Mouse (Mus musculus) MEL (cell line): Measurements from ENCODE around the gene Pafah1b1. TPM values are rescaled to one million over a fixed set of nuclear protein-coding genes. Genes with fewer than 3 reads are reported as not detected.

ENCODE experiments used
- DNase-seq: peaks from one replicate; pipeline ENCODE4 v3.0.0; 2011; ENCODE audit warnings: low read depth, low spot score
- H3K27ac ChIP-seq: 2 replicates; pipeline ENCODE4 v1.5.1; 2012; ENCODE audit warnings: low read depth, mild to moderate bottlenecking, control low read depth, low read length, moderate library complexity; ENCODE audit not compliant: control insufficient read depth
- H3K27me3 ChIP-seq, 2 experiments: fragments of 150-350 bp in 1 of 2; sonication (generic) in 1 of 2; 2 replicates each; pipeline ENCODE4 v1.6.1; 2012; ENCODE audit warnings: low read length in 2 of 2, mild to moderate bottlenecking in 2 of 2, improper control_type of control experiment in 1 of 2, moderate library complexity in 1 of 2; ENCODE audit not compliant: insufficient read depth in 2 of 2, control insufficient read depth in 1 of 2
- H3K36me3 ChIP-seq, 2 experiments: 2 replicates each; pipeline ENCODE4 v1.6.1; 2012 to 2014; ENCODE audit warnings: low read length in 2 of 2, improper control_type of control experiment in 1 of 2, inconsistent platforms in 1 of 2, mild to moderate bottlenecking in 1 of 2; ENCODE audit not compliant: insufficient read depth in 2 of 2, control insufficient read depth in 1 of 2
- H3K4me1 ChIP-seq, 2 experiments: fragments of 150-350 bp in 1 of 2; sonication (generic) in 1 of 2; 2 replicates each; pipeline ENCODE4 v1.6.1; 2012; ENCODE audit warnings: low read length in 2 of 2, improper control_type of control experiment in 1 of 2, mild to moderate bottlenecking in 1 of 2; ENCODE audit not compliant: insufficient read depth in 2 of 2, control insufficient read depth in 1 of 2
- H3K4me3 ChIP-seq, 2 experiments: fragments of 150-350 bp in 1 of 2; sonication (generic) in 1 of 2; 2 replicates each; pipeline ENCODE4 v1.5.1; 2012; ENCODE audit warnings: low read depth in 2 of 2, low read length in 2 of 2, mild to moderate bottlenecking in 2 of 2, moderate library complexity in 2 of 2, control low read depth in 1 of 2, improper control_type of control experiment in 1 of 2; ENCODE audit not compliant: control insufficient read depth in 1 of 2, insufficient read depth in 1 of 2
- H3K79me2 ChIP-seq: 2 replicates; pipeline ENCODE4 v1.6.1; 2012; ENCODE audit warnings: mild to moderate bottlenecking, low read length, moderate library complexity; ENCODE audit not compliant: control insufficient read depth, poor library complexity, insufficient read depth
- H3K9ac ChIP-seq: 2 replicates; pipeline ENCODE4 v1.6.1; 2012; ENCODE audit warnings: low read depth, mild to moderate bottlenecking, control low read depth, low read length, moderate library complexity; ENCODE audit not compliant: control insufficient read depth, poor library complexity, severe bottlenecking
- H3K9me3 ChIP-seq: fragments of 150-350 bp; sonication (generic); replicated peaks from 2 replicates; pipeline ENCODE4 v1.6.1; 2012; ENCODE audit warnings: mild to moderate bottlenecking, low read length, improper control_type of control experiment, moderate library complexity; ENCODE audit not compliant: insufficient read depth
- BHLHE40 ChIP-seq: IDR thresholded peaks from 2 replicates; pipeline ENCODE4 v1.6.1; 2012; ENCODE audit warnings: low read depth, mild to moderate bottlenecking, inconsistent platforms, low read length, improper control_type of control experiment, borderline replicate concordance
- CHD1 ChIP-seq: IDR thresholded peaks from 2 replicates; pipeline ENCODE4 v1.6.1; 2012; ENCODE audit warnings: low read depth, mild to moderate bottlenecking, inconsistent platforms, low read length, improper control_type of control experiment
- CHD2 ChIP-seq: IDR thresholded peaks from 2 replicates; pipeline ENCODE4 v1.6.1; 2011; ENCODE audit warnings: low read length, improper control_type of control experiment
- E2F4 ChIP-seq: IDR thresholded peaks from 2 replicates; pipeline ENCODE4 v1.6.1; 2011; ENCODE audit warnings: low read depth, low read length, improper control_type of control experiment, borderline replicate concordance
- ELF1 ChIP-seq: IDR thresholded peaks from 2 replicates; pipeline ENCODE4 v1.6.1; 2014; ENCODE audit warnings: low read depth, mild to moderate bottlenecking, inconsistent platforms, low read length, improper control_type of control experiment, moderate library complexity
- EP300 ChIP-seq, 2 experiments: IDR thresholded peaks; 2 replicates each; pipeline ENCODE4 v1.6.1; 2011; ENCODE audit warnings: improper control_type of control experiment in 2 of 2, low read length in 2 of 2, low read depth in 1 of 2, mild to moderate bottlenecking in 1 of 2
- ETS1 ChIP-seq: IDR thresholded peaks from 2 replicates; pipeline ENCODE4 v1.6.1; 2012; ENCODE audit warnings: low read depth, mild to moderate bottlenecking, inconsistent platforms, low read length, improper control_type of control experiment, moderate library complexity
- GATA1 ChIP-seq: IDR thresholded peaks from 2 replicates; pipeline ENCODE4 v1.6.1; 2011; ENCODE audit warnings: low read depth, low read length, improper control_type of control experiment
- JUND ChIP-seq: IDR thresholded peaks from 2 replicates; pipeline ENCODE4 v1.6.1; 2011; ENCODE audit warnings: low read depth, mild to moderate bottlenecking, improper control_type of control experiment, low read length
- MAX ChIP-seq: IDR thresholded peaks from 2 replicates; pipeline ENCODE4 v1.6.1; 2011; ENCODE audit warnings: low read length, improper control_type of control experiment
- MAZ ChIP-seq: IDR thresholded peaks from 2 replicates; pipeline ENCODE4 v1.6.1; 2012; ENCODE audit warnings: low read depth, mild to moderate bottlenecking, inconsistent platforms, low read length, improper control_type of control experiment
- MXI1 ChIP-seq: IDR thresholded peaks from 2 replicates; pipeline ENCODE4 v1.6.1; 2011; ENCODE audit warnings: mild to moderate bottlenecking, low read depth, low read length, improper control_type of control experiment
- MYC ChIP-seq: IDR thresholded peaks from 2 replicates; pipeline ENCODE4 v1.6.1; 2011; ENCODE audit warnings: low read depth, mild to moderate bottlenecking, low read length, improper control_type of control experiment, moderate library complexity
- NELFE ChIP-seq: IDR thresholded peaks from 2 replicates; pipeline ENCODE4 v1.6.1; 2011; ENCODE audit warnings: low read depth, low read length, improper control_type of control experiment
- NRF1 ChIP-seq: IDR thresholded peaks from 2 replicates; pipeline ENCODE4 v1.6.1; 2014; ENCODE audit warnings: low read depth, mild to moderate bottlenecking, inconsistent platforms, low read length, improper control_type of control experiment, moderate library complexity; ENCODE audit not compliant: poor library complexity, insufficient read depth, severe bottlenecking
- POLR2A ChIP-seq, 2 experiments: IDR thresholded peaks; 2 replicates each; pipeline ENCODE4 v1.6.1; 2011 to 2012; ENCODE audit warnings: low read length in 2 of 2, mild to moderate bottlenecking in 2 of 2, control low read depth in 1 of 2, improper control_type of control experiment in 1 of 2, low read depth in 1 of 2, moderate library complexity in 1 of 2; ENCODE audit not compliant: control insufficient read depth in 1 of 2, insufficient read depth in 1 of 2, poor library complexity in 1 of 2
- SMC3 ChIP-seq: IDR thresholded peaks from 2 replicates; pipeline ENCODE4 v1.6.1; 2011; ENCODE audit warnings: low read depth, low read length, improper control_type of control experiment
- TAL1 ChIP-seq: IDR thresholded peaks from 2 replicates; pipeline ENCODE4 v1.6.1; 2012; ENCODE audit warnings: mild to moderate bottlenecking, inconsistent platforms, low read length, moderate library complexity, mixed read lengths
- TBP ChIP-seq: IDR thresholded peaks from 2 replicates; pipeline ENCODE4 v1.8.0; 2011; ENCODE audit warnings: low read depth, low read length, improper control_type of control experiment
- UBTF ChIP-seq: IDR thresholded peaks from 2 replicates; pipeline ENCODE4 v1.6.1; 2012; ENCODE audit warnings: low read depth, mild to moderate bottlenecking, inconsistent platforms, low read length, improper control_type of control experiment, moderate library complexity, borderline replicate concordance; ENCODE audit not compliant: insufficient read depth
- USF1 ChIP-seq: IDR thresholded peaks from 2 replicates; pipeline ENCODE4 v1.6.1; 2014; ENCODE audit warnings: low read depth, mild to moderate bottlenecking, inconsistent platforms, low read length, improper control_type of control experiment, moderate library complexity
- USF2 ChIP-seq, 2 experiments: IDR thresholded peaks; 2 replicates each; pipeline ENCODE4 v1.6.1; 2011 to 2012; ENCODE audit warnings: improper control_type of control experiment in 2 of 2, low read length in 2 of 2, borderline replicate concordance in 1 of 2, inconsistent platforms in 1 of 2, low read depth in 1 of 2, mild to moderate bottlenecking in 1 of 2; ENCODE audit not compliant: insufficient read depth in 1 of 2
- ZC3H11A ChIP-seq: IDR thresholded peaks from 2 replicates; pipeline ENCODE4 v1.6.1; 2012; ENCODE audit warnings: low read depth, mild to moderate bottlenecking, inconsistent platforms, low read length, improper control_type of control experiment
- ZMIZ1 ChIP-seq: IDR thresholded peaks from 2 replicates; pipeline ENCODE4 v1.6.1; 2012; ENCODE audit warnings: low read depth, mild to moderate bottlenecking, inconsistent platforms, low read length, improper control_type of control experiment, moderate library complexity
- ZNF384 ChIP-seq: IDR thresholded peaks from 2 replicates; pipeline ENCODE4 v1.6.1; 2012; ENCODE audit warnings: low read depth, mild to moderate bottlenecking, inconsistent platforms, low read length, improper control_type of control experiment
- polyA plus RNA-seq, 2 experiments: library from polyadenylated mRNA; stranded (reverse) in 1 of 2; unstranded in 1 of 2; fragments of >175 nt in 1 of 2; fragments of >200 nt in 1 of 2; gene quantifications; 2 replicates each; pipeline versions ENCODE4 v1.2.1 to v1.2.4; 2012; ENCODE audit warnings: low replicate concordance in 2 of 2, low read depth in 1 of 2; ENCODE audit not compliant: insufficient read length in 2 of 2, insufficient read depth in 1 of 2, missing spikeins in 1 of 2
- total RNA-seq: library from RNA; depleted of rRNA; stranded (reverse); fragments of 300-350 nt; gene quantifications from 2 replicates; pipeline ENCODE4 v1.2.3, GENCODE M21; 2012

Gene Pafah1b1
- total and polyA plus RNA-seq, 3 experiments = 54.5 to 67.4 TPM; not detected in 1

DNA sequence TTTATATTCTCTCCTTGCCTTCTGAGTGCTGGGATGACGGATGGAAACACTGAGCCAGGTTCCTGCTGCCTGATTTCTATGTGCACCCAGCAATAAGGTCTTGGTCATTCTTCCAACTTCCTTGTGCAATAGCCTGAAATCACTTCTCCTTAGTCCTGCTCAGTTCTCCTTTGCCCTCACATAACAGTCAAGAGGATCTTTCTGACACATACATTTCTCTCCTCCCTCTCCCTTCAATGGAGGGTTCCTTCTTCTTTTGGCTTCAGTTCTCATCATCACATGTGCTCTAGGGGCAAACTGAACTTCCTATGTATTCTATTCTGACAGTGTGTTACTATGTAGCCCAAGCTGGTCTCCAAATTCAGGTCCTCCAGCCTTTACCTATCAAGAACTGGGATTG is 76.5 kb downstream of the Pafah1b1 start:
- no peaks in the 10 kb centered on the region for H3K9me3 ChIP-seq
- TF ChIP-seq CHD1 (no peak), E2F4 (no peak), GATA1 (no peak), MYC (peak; percentile 67), USF1 (0 out of 2 replicates have a peak, but pooled peaks have one; percentile 13), JUND (no peak), ETS1 (0 out of 2 replicates have a peak, but pooled peaks have one; percentile 23), POLR2A (IDR thresholded peaks at IDR 0.05; ENCODE audit: control insufficient read depth in 1 of 2, insufficient read depth in 1 of 2, low read depth in 1 of 2, low read length in 2 of 2, poor library complexity in 1 of 2) (no peak), MXI1 (peak; percentile 67), ZNF384 (no peak), TBP (no peak), MAX (0 out of 2 replicates have a peak, but pooled peaks have one; percentile 21), USF2 (IDR thresholded peaks at IDR 0.05; ENCODE audit: borderline replicate concordance in 1 of 2, insufficient read depth in 1 of 2, low read depth in 1 of 2, low read length in 2 of 2) (no peak), SMC3 (no peak), UBTF (no peak), TAL1 (no peak), ZMIZ1 (no peak), EP300 (IDR thresholded peaks at IDR 0.05; ENCODE audit: low read depth in 1 of 2, low read length in 2 of 2) (peak in 1 of 2 experiments; percentile 33; a peak in 1 of 4 replicates), MAZ (no peak), CHD2 (no peak), BHLHE40 (no peak), ZC3H11A (no peak), NRF1 (no peak), NELFE (no peak), ELF1 (no peak)
- H3K9ac ChIP-seq = peak overlapping the region; percentile 54
- no peaks in the 10 kb centered on the region for H3K27me3 ChIP-seq
- no peak overlapping the region for H3K4me3 ChIP-seq
- H3K79me2 ChIP-seq = peaks cover 37% of the 10 kb centered on the region
- DNase-seq = peak; percentile 73
- peak overlapping the region; percentile 70 for H3K27ac ChIP-seq
- H3K4me1 ChIP-seq = peaks cover 10 to 43% of the 10 kb centered on the region in 2 experiments; a peak in 3 of 4 replicates
- peaks cover 0 to 30% of the 10 kb centered on the region in 2 experiments; a peak in 3 of 4 replicates for H3K36me3 ChIP-seq
